Mouse (Mus musculus) right cerebral cortex, adult 18-20 months (tissue): ENCODE results near the gene Vamp2.

Source experiments
- DNase-seq: peaks from one replicate; pipeline ENCODE4 v3.0.0; 2022; ENCODE audit warnings: mixed read lengths

Gene Vamp2

DNA sequence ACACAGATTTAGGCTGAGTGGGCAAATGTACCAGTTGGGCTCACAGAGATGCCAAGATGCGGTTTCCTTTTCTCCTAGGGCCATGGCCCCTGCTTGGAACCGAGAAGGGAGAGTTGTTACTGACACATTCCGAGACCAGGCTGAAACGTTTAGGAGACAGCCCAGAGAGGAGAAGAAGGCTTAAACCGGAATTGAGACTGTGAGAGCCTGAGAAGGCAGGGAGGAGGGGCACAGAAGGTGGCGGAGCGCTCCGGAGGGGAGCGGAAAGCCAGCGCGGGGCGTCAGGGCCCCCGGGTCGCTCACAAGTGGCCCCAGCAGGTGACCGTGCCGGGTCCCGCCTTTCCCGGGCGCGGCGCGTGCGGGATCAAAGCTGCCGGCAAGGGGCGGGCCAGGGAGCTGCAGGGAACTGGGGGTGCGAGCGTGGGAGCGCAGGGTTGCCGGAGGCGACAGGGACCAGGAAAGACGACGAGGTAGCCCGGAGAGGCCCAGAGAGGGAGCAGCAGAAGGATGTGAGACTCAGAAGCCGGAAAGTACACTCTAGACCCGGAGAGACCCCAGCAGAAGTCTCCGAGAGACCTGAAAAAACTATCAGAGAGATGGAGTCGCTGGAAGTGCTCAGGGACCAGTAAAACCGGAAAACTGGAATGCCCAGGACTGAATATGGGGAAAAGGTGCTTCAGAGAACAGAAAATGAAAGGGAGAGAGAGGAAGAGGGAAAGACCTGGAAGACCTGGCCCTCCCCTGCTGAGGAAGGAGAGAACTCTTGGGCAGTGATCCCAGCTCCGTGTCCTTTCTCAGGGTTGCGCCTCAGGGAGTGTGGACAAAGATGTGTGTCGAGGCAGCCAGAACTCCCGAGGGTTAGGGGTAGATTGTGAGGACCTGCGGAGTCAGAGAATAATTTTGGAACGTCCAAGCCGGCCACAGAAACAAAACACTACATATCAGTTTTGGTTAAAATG lies 29.7 kb downstream of the Vamp2 start:
- DNase-seq: peak; percentile 64

DNA sequence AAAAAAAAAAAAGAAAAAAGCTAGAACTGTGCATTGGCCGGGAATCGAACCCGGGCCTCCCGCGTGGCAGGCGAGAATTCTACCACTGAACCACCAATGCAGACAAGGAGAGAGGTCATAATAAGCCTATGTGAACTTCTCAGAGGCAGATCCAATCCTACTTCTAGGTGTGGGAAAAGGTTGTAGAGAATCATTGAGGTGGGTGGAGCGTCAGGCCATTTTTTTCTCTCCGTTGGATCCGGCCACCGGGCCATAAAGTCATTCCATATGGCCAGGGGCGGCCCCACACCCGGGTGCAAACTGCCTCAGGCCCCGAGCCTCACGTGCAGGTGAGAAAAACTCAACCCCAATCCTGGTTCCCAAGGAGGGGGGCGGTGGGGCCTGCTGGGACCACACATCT lies 30.5 kb downstream of the Vamp2 start:
- DNase-seq: peak; percentile 85

DNA sequence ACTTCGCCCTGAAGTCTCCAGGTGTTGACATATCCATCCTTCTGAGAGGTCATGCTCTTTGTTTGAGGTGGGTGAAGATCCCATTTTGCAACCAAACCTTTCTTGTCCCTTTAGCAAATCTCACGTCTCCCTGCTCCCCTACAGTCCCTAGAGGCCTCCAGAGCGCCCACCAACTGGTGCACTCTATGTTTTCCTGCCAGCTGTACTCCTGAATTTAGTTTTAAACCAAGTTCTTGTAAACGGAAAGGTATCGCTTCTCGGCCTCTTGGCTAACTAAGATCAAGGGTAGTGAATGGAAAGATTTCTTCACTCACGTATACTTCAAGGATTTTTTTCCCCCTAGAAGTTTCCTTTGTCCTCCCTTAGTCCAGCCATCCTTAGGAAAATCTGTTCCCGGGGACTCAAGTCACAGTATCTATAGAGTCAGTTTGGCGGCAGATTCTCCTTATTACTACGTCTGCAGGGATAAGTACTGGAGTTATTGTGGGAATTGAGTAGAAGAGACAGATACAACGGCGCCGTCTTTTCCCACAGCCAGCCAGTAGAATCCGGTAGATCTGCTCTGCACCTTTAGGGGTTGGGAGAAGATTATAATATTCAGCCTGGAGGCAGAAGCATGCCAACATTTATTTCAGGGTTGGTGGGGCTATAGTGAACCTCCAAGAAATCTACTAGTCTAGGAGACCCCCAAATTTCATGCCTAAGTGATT lies 31.3 kb downstream of the Vamp2 start:
- no peak for DNase-seq

DNA sequence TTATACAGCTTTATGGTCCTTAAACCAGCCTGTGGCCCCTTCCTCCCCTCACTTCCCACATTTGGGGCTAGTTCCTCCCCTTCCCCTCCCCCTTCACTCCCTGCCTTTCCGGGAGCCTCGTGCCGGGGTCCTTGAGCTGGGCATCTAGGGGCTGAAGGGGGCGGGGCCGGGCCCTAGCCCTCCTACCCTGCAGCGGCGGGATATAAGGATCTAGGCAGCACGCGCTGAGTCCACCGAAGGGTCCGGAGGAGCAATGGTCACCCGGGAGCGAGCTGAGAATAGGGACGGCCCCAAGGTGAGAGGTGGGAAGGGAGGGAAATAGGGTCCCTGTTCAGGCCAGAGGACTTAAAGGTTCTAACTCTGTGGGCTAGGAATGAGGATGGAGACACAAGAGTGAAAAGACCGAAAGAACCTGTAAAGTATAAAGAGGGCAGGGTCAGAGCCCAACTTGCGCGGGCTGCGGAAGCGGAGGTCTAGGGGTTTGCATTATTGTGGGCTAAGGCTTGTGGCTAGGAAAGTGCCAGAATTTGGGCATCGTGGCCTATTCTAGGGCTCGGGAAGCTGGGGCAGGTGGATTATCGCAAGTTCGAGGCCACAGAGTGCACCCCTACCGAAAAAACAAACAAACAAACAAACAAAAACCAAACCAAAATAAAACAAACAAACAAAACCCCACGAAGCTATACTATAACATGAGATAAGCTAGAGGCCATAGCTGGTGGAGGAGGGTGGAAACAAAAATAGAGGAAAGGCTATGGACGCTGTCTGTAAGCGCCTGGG lies 32.1 kb downstream of the Vamp2 start, which contains the start of gene Hes7:
Gene Hes7, plus strand, starts transcription at position 184 of the 780 bp plus-strand sequence.
- DNase-seq: no peak

DNA sequence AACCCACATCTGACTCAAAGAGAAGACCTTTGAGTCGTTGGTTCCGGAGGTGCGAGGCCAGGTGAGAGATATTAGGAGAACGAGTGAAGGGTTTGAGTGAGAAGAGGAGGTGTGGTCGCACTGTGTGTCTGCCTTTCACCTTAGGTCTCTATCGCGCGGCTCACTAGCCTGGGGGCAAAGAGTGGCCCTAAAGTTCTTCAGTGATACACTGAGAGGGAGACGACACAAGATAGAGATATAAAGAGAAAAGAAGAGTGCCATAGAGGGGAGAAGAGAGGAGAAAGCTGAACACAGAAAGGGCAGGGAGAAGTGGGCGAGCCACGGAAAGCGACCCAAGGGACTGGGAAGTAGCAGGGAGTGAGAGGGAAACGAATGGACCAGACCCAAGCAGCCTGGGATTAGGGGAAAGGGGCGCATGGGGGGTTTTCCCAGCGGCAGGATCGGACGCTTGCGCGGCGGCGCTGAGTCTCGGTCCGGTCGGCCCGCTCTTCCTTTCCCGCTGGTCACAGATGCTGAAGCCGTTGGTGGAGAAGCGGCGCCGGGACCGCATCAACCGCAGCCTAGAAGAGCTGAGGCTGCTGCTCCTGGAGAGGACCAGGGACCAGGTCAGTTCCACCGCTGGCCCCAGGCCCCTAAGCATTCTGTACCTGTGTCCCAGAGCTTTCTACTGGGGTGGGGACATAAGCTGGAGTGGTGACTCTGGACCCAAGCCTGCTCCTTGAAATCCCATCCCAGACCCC lies 32.9 kb downstream of the Vamp2 start:
- no peak for DNase-seq

DNA sequence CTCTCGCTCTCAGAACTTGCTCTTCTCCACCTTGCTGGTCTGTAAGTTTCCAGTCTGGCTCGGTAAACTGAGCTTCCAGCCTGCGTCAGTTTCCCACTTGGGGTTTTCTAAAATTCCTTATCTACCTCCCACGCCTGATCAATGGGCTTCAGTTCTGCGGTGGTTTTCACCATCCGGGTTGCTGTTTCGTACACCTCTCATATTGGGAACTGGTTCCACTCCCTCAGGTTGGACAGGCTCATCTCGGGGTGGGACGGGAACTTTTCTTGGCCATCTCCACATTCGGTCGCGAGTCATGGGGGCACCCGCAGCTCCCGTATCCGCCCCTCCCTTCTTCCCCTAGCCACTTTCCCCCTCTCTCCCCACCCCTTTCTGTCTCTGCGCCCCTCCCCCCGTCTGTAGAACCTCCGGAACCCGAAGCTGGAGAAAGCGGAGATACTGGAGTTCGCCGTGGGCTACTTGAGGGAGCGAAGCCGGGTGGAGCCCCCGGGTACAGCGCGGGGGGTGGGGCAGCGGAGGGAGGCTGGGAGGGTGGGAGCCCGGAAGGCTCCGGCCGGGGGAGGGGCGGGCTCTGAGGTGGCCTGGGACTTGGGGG lies 33.5 kb downstream of the Vamp2 start:
- DNase-seq: no peak

DNA sequence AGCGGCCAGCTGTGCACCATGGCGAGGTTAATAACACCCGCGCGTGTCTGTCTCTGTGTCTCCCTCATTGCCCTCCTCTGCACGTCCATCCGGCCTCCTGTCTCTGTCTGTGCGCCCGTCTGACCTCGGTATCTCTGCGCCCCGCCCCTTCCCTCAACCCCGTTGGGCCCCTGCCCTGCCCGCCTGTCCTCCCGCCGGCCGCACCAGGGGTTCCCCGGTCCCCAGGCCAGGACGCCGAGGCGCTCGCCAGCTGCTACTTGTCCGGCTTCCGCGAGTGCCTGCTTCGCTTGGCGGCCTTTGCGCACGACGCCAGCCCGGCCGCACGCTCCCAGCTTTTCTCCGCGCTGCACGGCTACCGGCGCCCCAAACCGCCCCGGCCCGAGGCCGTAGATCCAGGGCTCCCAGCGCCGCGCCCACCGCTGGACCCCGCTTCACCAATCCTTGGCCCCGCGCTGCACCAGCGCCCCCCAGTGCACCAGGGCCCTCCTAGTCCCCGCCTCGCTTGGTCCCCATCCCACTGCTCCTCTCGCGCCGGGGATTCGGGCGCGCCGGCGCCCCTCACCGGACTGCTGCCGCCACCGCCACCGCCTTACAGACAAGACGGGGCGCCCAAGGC lies 34.2 kb downstream of the Vamp2 start, which contains the start of gene 9130213A22Rik:
Gene 9130213A22Rik, minus strand, starts transcription at position 254 of the 616 bp plus-strand sequence.
- DNase-seq: peak; percentile 90

DNA sequence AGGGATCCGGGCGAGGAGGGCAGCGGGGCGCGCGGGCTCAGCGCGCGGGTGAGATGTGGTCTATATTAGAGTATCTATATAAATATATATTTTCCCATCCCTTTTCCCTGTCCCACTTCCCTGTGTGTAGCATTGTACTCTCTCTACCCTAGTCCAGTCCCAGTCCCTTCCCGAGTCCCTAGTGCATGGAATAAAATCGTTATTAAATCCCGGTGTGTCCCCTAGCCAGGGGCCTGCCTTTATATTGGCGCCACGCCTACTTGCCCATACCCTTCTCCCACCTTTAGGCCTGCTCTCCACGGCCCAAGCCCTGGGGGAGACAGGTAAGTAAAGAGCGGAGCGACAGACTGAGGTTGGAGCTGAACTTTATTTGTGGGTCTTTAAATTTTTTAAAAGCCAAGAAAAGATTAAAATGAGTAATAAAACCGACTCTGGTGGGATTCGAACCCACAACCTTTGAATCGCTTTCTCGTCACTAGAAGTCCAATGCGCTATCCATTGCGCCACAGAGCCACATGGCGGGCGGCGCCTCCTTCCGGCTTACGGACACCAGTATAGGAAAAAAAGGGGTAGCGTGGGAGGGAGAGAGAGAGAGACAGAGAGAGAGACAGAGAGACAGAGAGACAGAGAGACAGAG lies 34.9 kb downstream of the Vamp2 start:
- DNase-seq: peak; percentile 90

DNA sequence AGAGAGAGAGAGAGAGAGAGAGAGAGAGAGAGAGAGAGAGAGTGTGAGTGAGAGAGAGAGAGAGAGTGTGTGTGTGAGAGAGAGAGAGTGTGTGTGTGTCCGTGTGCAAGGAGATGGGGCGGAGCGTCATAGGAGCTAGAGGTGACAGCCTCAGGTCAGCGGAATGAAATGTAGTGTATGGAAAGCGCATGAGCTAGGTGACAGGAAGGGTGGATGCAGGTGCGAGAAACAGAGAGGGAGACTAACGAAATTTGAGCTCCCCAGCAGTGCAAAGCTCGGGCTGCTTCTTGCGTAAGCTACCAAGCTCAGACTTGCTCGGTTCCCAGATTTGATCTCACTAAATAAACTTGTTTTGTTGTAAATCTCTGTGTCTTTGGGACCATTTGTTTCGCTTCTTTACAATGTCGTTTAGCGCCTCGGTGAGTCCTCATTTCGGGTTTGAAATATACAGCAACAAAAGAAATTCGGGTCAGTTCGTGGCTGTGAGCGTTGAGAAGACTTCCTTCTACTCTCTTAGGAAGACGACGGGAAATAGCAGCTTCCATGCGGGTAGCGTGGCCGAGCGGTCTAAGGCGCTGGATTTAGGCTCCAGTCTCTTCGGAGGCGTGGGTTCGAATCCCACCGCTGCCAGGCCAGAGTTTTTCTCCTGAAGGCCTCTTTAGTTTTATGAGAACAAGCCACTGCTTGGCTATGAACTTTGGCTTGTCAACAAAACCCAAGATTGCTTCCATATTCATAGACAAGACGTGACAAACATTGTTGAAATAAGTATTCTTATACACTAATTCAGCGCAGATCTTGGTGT lies 35.6 kb downstream of the Vamp2 start:
- peak; percentile 93 for DNase-seq

DNA sequence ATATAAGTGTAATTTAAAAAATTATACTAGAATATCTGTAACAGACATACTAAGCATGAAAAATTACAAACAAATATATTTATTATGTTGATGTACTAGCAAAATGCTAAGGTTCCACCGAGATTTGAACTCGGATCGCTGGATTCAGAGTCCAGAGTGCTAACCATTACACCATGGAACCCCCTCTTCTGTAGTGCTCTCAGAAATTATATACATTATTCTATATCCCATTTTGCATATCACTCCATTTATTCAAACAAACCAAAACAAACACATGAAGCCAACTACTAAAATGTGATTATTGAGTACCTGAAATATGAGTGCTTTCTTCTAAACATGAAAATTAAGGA lies 36.2 kb downstream of the Vamp2 start:
- DNase-seq: peak; percentile 66

DNA sequence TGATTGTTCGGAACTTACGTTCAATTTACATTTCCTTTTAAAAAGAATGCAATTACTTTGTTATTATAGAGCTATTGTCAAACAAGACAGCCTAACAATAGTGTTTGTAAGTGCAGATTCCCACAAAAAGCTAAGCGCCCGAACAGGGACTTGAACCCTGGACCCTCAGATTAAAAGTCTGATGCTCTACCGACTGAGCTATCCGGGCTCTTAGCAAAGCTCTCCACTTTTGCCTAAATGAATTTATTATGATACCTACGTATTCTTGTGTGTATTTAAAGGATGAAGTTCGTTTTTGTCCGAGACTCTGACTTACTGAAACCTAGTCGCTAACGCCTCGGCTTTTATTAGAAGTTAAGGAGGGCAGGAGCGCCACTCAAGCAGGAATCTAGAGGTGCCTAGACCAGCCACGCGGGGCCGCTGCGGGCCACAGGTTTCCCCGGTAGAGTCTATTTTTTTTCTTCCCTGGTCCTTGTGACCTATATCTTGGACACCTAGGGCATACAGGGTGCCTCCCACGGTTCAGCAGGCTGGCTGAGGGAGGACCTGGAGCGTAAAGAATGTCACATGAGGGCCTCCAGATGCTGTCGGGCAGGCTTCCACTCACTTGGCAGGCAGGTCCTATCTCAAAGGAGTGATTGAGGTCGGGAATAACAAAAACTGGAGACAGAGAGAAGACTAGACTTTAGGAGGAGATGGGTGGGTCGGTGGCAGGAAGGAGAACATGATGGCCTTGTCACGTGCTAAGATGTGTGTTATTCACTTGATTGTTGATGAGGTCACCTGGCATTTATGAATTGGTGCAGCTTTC lies 37.0 kb downstream of the Vamp2 start:
- DNase-seq: peak; percentile 85

DNA sequence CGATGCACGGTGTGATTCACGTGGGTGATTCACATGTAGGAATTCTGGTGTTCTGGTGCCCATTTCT lies 37.4 kb downstream of the Vamp2 start, which contains the start of gene Aloxe3:
Gene Aloxe3, plus strand, starts transcription at position 45 of the 67 bp plus-strand sequence.
- DNase-seq: no peak

DNA sequence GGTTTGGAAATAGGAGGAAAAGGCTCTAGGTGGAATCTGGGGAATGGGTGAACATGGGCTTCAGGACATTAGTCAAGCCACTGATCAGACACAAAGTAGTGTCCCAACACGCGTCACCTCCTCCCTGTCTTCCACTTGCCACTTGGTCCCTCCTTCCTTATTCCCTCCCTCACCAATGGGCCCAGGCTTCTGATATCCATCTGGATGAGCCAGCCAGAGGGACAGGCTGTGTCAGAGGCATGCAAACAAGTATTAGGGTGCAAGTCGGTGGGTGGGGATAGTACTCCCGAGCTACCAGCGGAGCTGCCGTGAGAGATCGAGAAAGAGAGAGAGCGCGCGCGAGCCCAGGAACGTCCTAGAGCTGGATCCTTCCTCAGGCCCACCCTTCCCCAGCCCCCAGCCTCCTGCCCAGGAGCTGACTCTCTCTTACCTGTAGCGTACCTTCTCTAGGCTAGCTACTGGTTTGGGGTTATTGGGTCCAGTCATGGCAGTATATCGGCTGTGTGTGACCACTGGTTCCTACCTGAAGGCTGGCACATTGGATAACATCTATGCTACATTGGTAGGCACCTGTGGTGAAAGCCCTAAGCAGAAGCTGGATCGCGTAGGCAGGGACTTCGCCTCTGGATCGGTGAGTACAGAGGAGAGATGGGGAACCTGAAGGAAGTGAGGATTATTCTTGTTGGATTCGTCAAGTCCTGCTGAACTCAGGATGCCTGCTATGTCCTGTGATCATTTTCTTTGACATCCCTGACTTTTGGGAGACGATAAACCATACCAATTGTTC lies 37.8 kb downstream of the Vamp2 start:
- no peak for DNase-seq

DNA sequence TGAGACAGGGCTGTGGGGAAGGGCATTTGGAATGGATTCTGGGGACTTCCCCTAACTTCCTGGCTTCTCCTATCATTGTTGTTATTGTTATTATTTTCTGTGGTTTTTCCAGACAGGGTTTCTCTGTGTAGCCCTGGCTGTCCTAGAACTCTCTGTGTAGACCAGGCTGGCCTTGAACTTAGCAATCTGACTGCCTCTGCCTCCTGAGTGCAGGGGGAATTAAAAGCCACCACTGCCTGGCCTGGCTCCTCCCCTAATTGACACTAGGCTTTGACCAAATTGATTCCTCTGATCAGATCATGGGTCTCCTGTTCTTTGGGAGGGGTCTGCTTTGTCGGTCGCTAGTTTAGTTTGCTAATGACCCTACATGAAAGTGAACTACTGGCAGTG lies 38.4 kb downstream of the Vamp2 start:
- no peak for DNase-seq

DNA sequence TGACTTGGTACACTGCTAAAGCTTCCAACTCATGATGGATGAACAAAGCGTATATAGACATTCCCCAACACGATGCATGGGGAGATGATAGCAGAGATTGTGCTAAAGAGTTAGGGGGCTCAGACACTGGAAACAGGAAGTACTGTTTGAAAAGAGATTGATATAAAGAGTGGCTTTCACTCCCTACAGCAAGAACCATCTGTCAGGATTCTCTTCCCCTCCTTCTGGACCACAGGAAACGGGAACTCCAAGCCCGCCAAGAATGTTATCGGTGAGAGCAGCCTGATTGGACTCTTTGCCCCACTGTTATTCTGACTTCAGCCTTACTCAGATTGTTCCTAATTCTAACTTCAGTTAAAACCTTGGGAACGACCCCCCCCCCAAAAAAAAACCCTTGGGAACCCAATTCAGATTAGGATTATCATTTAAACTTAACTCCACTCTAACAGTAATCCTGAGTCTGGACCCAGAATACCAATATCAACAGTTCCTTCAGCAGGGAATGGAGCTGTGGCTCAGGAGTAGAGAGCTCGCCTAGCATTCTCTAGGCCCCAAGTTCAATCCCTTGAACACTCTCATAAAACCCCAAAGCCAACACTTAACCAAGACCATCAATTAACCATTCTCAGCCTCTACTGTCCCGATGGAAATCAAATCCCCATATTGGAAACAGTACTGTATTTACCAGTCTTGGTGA lies 40.3 kb downstream of the Vamp2 start:
- no peak for DNase-seq

DNA sequence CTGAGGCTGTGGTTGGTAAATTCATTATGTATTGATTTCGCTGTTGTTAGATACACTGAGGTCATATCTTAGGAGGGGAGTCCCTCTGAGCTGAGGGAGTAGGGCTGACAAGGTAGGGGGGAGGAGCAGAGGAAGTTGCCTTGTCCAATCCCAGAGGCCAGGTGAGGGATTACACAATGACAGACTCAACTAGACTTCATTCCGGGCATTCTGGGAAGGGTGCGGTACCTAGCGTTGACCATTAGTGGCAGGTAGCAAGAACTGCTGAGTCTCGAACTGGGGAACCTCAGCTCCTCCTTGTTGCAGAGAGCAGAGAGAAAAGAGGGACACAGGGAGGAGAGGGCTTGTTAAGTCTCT lies 45.3 kb downstream of the Vamp2 start:
- no peak for DNase-seq

DNA sequence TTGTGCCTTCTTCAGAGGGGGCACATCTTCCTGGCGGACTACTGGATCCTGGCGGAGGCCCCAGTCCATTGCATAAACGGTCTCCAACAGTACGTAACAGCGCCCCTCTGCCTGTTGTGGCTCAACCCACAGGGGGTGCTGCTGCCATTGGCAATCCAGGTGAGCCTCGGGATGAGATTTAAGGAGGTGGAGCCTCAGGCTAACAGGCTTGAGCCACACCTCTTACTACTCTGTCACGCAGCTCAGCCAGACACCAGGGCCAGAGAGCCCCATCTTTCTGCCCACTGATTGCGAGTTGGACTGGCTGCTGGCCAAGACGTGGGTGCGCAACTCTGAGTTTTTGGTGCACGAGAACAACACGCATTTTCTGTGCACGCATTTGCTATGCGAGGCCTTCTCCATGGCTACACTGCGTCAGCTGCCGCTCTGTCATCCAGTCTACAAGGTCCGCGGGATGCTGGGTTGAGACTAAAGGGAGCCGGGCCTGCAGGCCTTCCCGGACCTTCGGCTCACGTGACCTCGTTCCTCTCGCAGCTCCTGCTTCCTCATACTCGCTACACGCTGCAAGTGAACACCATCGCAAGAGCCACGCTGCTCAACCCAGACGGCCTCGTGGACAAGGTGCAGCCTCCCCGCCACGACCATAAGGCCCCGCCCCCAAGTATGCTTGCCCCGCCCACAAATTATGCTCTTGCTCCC lies 45.8 kb downstream of the Vamp2 start:
- DNase-seq: peak; percentile 87

DNA sequence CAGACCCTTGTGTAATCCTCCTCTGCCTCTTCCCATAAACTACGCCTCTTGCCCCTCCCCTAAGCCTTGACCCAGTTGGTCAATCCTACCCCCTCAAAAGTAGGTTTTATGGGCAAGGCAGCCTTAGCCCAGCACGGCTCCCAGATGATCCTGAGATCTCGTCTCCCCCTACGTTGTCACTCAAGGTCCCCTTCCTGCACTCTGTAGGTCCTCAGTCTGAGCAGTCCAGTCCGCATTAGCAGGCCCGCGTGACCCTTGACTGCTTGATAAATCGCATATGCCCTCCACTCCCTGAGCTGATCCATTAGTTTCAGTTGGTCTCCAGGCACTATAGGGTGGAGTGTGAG lies 46.3 kb downstream of the Vamp2 start:
- DNase-seq: no peak
